Mouse (Mus musculus) C2C12 (cell line): ENCODE measurements around the gene Dcaf5. TPM values are rescaled to one million over a fixed set of nuclear protein-coding genes. Genes with fewer than 3 reads are reported as not detected.

Source experiments
- H3K27me3 ChIP-seq: one replicate; pipeline ENCODE4 v1.6.1; 2011; ENCODE audit not compliant: control insufficient read depth, insufficient read depth, insufficient read length
- H3K36me3 ChIP-seq: one replicate; pipeline ENCODE4 v1.6.1; 2011; ENCODE audit not compliant: control insufficient read depth, insufficient read depth
- H3K4me3 ChIP-seq: one replicate; pipeline ENCODE4 v1.5.1; 2011; ENCODE audit warnings: mild to moderate bottlenecking, control low read depth; ENCODE audit not compliant: poor library complexity, insufficient read depth, severe bottlenecking
- H3K79me2 ChIP-seq: one replicate; pipeline ENCODE4 v1.6.1; 2011; ENCODE audit not compliant: control insufficient read depth, insufficient read depth
- H3K79me3 ChIP-seq: one replicate; pipeline ENCODE4 v1.6.1; 2011; ENCODE audit warnings: low read depth, control low read depth
- H3ac ChIP-seq: one replicate; pipeline ENCODE3; 2011; ENCODE audit warnings: low read depth; ENCODE audit not compliant: control insufficient read depth, insufficient read length
- CEBPB ChIP-seq: IDR thresholded peaks from one replicate; pipeline ENCODE4 v1.6.1; 2011; ENCODE audit warnings: low read depth, mild to moderate bottlenecking, control low read depth, moderate library complexity
- CTCF ChIP-seq: IDR thresholded peaks from one replicate; pipeline ENCODE4 v1.5.1; 2011; ENCODE audit not compliant: control insufficient read depth, insufficient read depth, insufficient read length
- FOSL1 ChIP-seq: IDR thresholded peaks from one replicate; pipeline ENCODE4 v1.8.0; 2011; ENCODE audit warnings: mild to moderate bottlenecking, low read length; ENCODE audit not compliant: poor library complexity, insufficient read depth, severe bottlenecking
- MAX ChIP-seq: IDR thresholded peaks from one replicate; pipeline ENCODE4 v1.6.1; 2011; ENCODE audit warnings: mild to moderate bottlenecking, control low read depth
- MYOD1 ChIP-seq: IDR thresholded peaks from one replicate; pipeline ENCODE4 v1.6.1; 2011; ENCODE audit warnings: low read depth; ENCODE audit not compliant: control insufficient read depth, insufficient read length
- MYOG ChIP-seq: IDR thresholded peaks from one replicate; pipeline ENCODE4 v1.6.1; 2011; ENCODE audit not compliant: control insufficient read depth, insufficient read length; ENCODE audit errors: extremely low read depth
- USF1 ChIP-seq: IDR thresholded peaks from one replicate; pipeline ENCODE4 v1.6.1; 2011; ENCODE audit warnings: low read depth, mild to moderate bottlenecking, control low read depth, moderate library complexity
- polyA plus RNA-seq: library from polyadenylated mRNA; unstranded; fragments of >200 nt; fragmentation: generic; extraction: Trizol; gene quantifications from one replicate; pipeline ENCODE4 v1.2.1, GENCODE M21; 2012; ENCODE audit warnings: missing spikeins

Dcaf5 gene
- polyA plus RNA-seq, 1 experiment: 7.8 TPM

DNA sequence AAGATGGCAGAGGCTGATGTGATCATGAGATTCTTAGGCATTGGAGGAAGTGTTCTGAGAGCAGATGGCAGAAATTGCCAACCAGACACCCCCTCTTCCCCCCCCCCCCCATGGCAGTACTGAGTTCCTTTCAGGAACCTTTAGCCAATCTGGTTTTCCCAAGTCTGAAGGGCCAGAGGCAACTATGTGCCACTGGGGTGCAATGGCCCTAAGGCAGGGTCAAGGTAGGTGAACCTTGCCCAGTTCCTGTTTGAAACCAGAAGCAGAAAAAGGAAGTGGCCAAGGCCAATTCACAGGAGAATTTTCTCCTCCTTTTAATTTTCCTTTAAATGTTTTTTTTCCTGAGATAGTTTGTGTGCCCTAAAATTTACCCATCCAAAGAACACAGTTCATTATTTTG lies 110.4 kb downstream of the Dcaf5 start:
- no peaks in the 10 kb centered on the region for H3K79me2 ChIP-seq
- no peaks in the 10 kb centered on the region for H3K36me3 ChIP-seq
- TF ChIP-seq CEBPB (no peak), USF1 (no peak), MYOD1 (no peak), FOSL1 (no peak), MYOG (no peak), CTCF (no peak), MAX (no peak)
- H3K4me3 ChIP-seq: no peak overlapping the region
- H3K79me3 ChIP-seq: no peaks in the 10 kb centered on the region
- H3ac ChIP-seq: no peak overlapping the region
- no peaks in the 10 kb centered on the region for H3K27me3 ChIP-seq

DNA sequence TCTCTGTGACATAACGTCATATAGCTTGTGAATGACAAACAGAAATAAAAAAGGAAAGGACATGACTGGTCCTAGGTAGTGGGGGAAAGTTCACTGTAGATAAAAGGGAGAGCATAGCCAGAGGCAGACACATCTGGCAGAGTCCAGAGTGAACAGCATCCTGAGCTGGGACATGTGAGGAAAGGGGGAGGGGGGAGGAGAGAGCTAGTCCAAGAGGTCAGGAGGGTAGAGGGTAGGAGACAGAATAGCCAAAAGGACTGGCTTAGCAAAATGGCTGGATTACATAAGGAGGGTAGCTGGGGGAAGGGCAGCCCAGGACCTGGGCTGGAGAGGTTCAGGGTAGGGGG lies 111.6 kb downstream of the Dcaf5 start:
- H3K79me2 ChIP-seq: no peaks in the 10 kb centered on the region
- H3K36me3 ChIP-seq: no peaks in the 10 kb centered on the region
- no peaks in the 10 kb centered on the region for H3K79me3 ChIP-seq
- TF ChIP-seq MYOG (no peak), FOSL1 (no peak), CTCF (no peak), MYOD1 (no peak)
- H3ac ChIP-seq: no peak overlapping the region
- H3K27me3 ChIP-seq: no peaks in the 10 kb centered on the region
- no peak overlapping the region for H3K4me3 ChIP-seq

GRCm38 (mm10) chr12:80324051-80324784 lies 112.2 kb downstream of the Dcaf5 start:
- H3K79me2 ChIP-seq: no peaks in the 10 kb centered on the region
- no peak overlapping the region for H3ac ChIP-seq
- no peaks in the 10 kb centered on the region for H3K27me3 ChIP-seq
- H3K79me3 ChIP-seq: no peaks in the 10 kb centered on the region
- no peak overlapping the region for H3K4me3 ChIP-seq
- TF ChIP-seq MYOG (no peak), USF1 (no peak), MAX (no peak), MYOD1 (no peak), CTCF (no peak), CEBPB (no peak), FOSL1 (no peak)
- H3K36me3 ChIP-seq: no peaks in the 10 kb centered on the region

- Histone ChIP-seq H3ac (no peak overlapping the region), H3K79me3 (no peaks in the 10 kb centered on the region), H3K4me3 (no peak overlapping the region), H3K36me3 (no peaks in the 10 kb centered on the region), H3K27me3 (no peaks in the 10 kb centered on the region), H3K79me2 (no peaks in the 10 kb centered on the region)
- TF ChIP-seq MYOG: no peak
- no peak for TF ChIP-seq FOSL1
- no peak for TF ChIP-seq MAX
- TF ChIP-seq CEBPB: no peak
- TF ChIP-seq CTCF: no peak
- no peak for TF ChIP-seq USF1
- TF ChIP-seq MYOD1: no peak
Observed at GRCm38 (mm10) chr12:80323371-80324050, 112.9 kb downstream of the Dcaf5 start.

DNA sequence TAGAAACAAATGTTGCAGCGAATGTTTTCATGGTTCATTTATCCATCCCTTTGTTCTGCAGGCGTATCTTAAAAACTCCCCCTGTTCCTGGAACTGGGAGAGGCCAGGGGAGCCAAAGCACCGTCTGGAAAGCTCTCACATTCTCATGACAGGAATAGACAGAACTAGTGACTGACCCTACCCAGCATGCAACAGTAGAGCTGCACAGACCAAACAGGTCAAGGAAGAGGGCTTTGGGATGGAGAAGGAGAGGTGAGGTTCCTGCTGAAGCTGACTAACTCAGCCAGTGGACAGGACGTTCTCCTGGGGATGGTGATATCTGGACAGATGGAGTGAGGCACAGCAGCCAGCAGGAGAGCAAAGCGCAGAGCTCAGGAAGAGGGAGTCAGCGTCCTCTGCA lies 113.9 kb downstream of the Dcaf5 start:
- no peak overlapping the region for H3K4me3 ChIP-seq
- no peaks in the 10 kb centered on the region for H3K36me3 ChIP-seq
- no peaks in the 10 kb centered on the region for H3K79me2 ChIP-seq
- no peaks in the 10 kb centered on the region for H3K79me3 ChIP-seq
- H3K27me3 ChIP-seq: no peaks in the 10 kb centered on the region
- no peak overlapping the region for H3ac ChIP-seq
- TF ChIP-seq MYOD1: no peak
- no peak for TF ChIP-seq MAX
- TF ChIP-seq USF1: no peak
- no peak for TF ChIP-seq FOSL1
- no peak for TF ChIP-seq CEBPB
- no peak for TF ChIP-seq MYOG
- no peak for TF ChIP-seq CTCF
